Mouse (Mus musculus): ENCODE data around the gene Zranb2. TPM values are rescaled to one million over a fixed set of nuclear protein-coding genes. Genes with fewer than 3 reads are reported as not detected.

The Zranb2 gene
- polyA plus RNA-seq, 1 experiment from 2014 or later: 150 TPM

DNA sequence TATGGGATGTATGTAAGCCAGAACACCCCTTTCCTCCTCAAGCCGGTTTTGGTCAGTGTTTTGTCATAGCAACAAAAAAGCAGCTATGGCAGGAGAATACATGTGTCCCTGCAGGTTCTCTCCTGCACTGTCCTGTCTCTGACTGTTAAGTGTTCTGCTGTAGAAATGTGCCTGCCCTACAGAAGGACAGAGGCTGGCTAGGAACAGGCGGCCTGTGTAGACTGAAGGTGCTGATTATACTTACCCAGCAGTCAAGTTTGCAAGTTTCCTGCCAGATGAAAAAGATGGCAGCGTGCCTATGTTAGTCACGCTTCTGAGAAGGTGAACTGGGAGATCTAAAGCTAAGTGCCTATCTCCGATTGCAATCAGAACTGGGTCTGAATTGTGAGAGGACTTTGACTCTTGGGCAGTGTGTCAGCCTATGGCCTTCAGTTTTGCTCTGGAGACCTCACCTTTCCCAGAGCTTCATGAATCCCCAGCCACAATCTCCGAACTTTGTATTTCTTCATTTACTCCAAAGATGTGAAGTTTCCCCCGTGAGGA is 63.9 kb downstream of the Zranb2 start:
- no peaks in the 10 kb centered on the region for H3K4me1 ChIP-seq (replicated peaks; ENCODE audit: control insufficient read depth, insufficient read depth, low read length)
- DNase-seq (ENCODE audit: low spot score) (no peak), ATAC-seq (ENCODE audit: low FRiP score) (no peak)
- no peak overlapping the region for H3K4me3 ChIP-seq (ENCODE audit: low read depth, low read length)
- 80% methylated on average over 7 of the region's 7 CpGs for WGBS
- H3K9me3 ChIP-seq (ENCODE audit: control insufficient read depth, low read length): no peaks in the 10 kb centered on the region
- no peak overlapping the region for H3K27ac ChIP-seq (ENCODE audit: low read depth, low read length)
- H3K9ac ChIP-seq (ENCODE audit: low read depth, low read length): no peak overlapping the region
- H3K27me3 ChIP-seq (ENCODE audit: control insufficient read depth, insufficient read depth, low read length): no peaks in the 10 kb centered on the region
- no peaks in the 10 kb centered on the region for H3K36me3 ChIP-seq (ENCODE audit: control insufficient read depth, insufficient read depth, low read length)
- H3K4me2 ChIP-seq (replicated peaks; ENCODE audit: low read depth, low read length): no peak overlapping the region

MicroRNA genes within 50 kb of the gene (microRNA counts, 519-probe panel; counts per million panel counts)
- microRNA mmu-miR-186: not detected

Other genes with a start within 250 kb of the Zranb2 start
- gene Ptger3, start 32.7 kb downstream of the Zranb2 start, polyA plus RNA-seq (2014; fragmentation: Nextera tagmentation; extraction: Ambion mirVana): 1.7 and 2.1 TPM in 2 replicates

Data from hindbrain, embryonic 11.5 days (tissue).